Mouse (Mus musculus) CH12.LX (cell line): ENCODE results near the gene Rab3a. TPM values are rescaled to one million over a fixed set of nuclear protein-coding genes. Genes with fewer than 3 reads are reported as not detected.

ENCODE experiments used
- DNase-seq: peaks from one replicate; pipeline ENCODE4 v3.0.0-alpha.2; 2013; ENCODE audit errors: extremely low read depth
- H3K27ac ChIP-seq: 2 replicates; pipeline ENCODE4 v1.5.1; 2012; ENCODE audit warnings: low read depth, mild to moderate bottlenecking, control low read depth, moderate library complexity; ENCODE audit not compliant: insufficient read depth
- H3K27me3 ChIP-seq: replicated peaks from 2 replicates; pipeline ENCODE3; 2012; ENCODE audit warnings: inconsistent platforms
- H3K36me3 ChIP-seq, 2 experiments: replicated peaks in 1 of 2; 2 replicates each; pipeline versions ENCODE3 to v1.6.1; 2012; ENCODE audit warnings: inconsistent platforms in 1 of 2, low read length in 1 of 2, mild to moderate bottlenecking in 1 of 2, mixed read lengths in 1 of 2, moderate library complexity in 1 of 2; ENCODE audit not compliant: control insufficient read depth in 1 of 2, insufficient read depth in 1 of 2
- H3K4me1 ChIP-seq, 2 experiments: 2 replicates each; pipeline ENCODE4 v1.6.1; 2012; ENCODE audit warnings: inconsistent platforms in 1 of 2, moderate library complexity in 1 of 2; ENCODE audit not compliant: insufficient read depth in 2 of 2, control insufficient read depth in 1 of 2
- H3K4me2 ChIP-seq: 2 replicates; pipeline ENCODE4 v1.6.1; 2012; ENCODE audit warnings: low read depth, mild to moderate bottlenecking, control low read depth; ENCODE audit not compliant: poor library complexity, insufficient read depth, severe bottlenecking
- H3K4me3 ChIP-seq, 3 experiments: fragments of 150-350 bp in 1 of 3; sonication (generic) in 1 of 3; replicated peaks in 1 of 3; 2 replicates each; pipeline versions ENCODE3 to v1.5.1; 2011 to 2012; ENCODE audit warnings: low read depth in 2 of 3, low read length in 2 of 3, mild to moderate bottlenecking in 2 of 3, moderate library complexity in 2 of 3, control low read depth in 1 of 3, improper control_type of control experiment in 1 of 3, inconsistent platforms in 1 of 3, mixed read lengths in 1 of 3; ENCODE audit not compliant: poor library complexity in 1 of 3
- H3K79me2 ChIP-seq: replicated peaks from 2 replicates; pipeline ENCODE4 v1.6.1; 2012; ENCODE audit warnings: mild to moderate bottlenecking, moderate library complexity; ENCODE audit not compliant: control insufficient read depth, poor library complexity, insufficient read depth, severe bottlenecking; ENCODE audit errors: extremely low read depth
- H3K9ac ChIP-seq: 2 replicates; pipeline ENCODE4 v1.6.1; 2012; ENCODE audit warnings: low read depth, mild to moderate bottlenecking, control low read depth, moderate library complexity; ENCODE audit not compliant: insufficient read depth
- H3K9me3 ChIP-seq: replicated peaks from 2 replicates; pipeline ENCODE3; 2012; ENCODE audit warnings: low read length, inconsistent platforms, mixed read lengths
- CHD1 ChIP-seq: IDR thresholded peaks from 2 replicates; pipeline ENCODE4 v1.6.1; 2012; ENCODE audit warnings: low read depth, low read length, improper control_type of control experiment, inconsistent platforms
- CHD2 ChIP-seq: IDR thresholded peaks from 2 replicates; pipeline ENCODE4 v1.6.1; 2011; ENCODE audit warnings: low read length, improper control_type of control experiment
- HCFC1 ChIP-seq: IDR thresholded peaks from 2 replicates; pipeline ENCODE4 v1.6.1; 2012; ENCODE audit warnings: low read depth, mild to moderate bottlenecking, inconsistent platforms, low read length, improper control_type of control experiment
- KAT2A ChIP-seq: IDR thresholded peaks from 2 replicates; pipeline ENCODE4 v1.6.1; 2012; ENCODE audit warnings: low read length, improper control_type of control experiment, inconsistent platforms; ENCODE audit not compliant: insufficient replicate concordance
- MAFK ChIP-seq: IDR thresholded peaks from 2 replicates; pipeline ENCODE4 v1.6.1; 2011; ENCODE audit warnings: low read length, improper control_type of control experiment; ENCODE audit not compliant: insufficient replicate concordance
- MAX ChIP-seq: IDR thresholded peaks from 2 replicates; pipeline ENCODE4 v1.6.1; 2011; ENCODE audit warnings: low read length, improper control_type of control experiment
- MYC ChIP-seq: IDR thresholded peaks from 2 replicates; pipeline ENCODE4 v1.6.1; 2011; ENCODE audit warnings: low read depth, mild to moderate bottlenecking, improper control_type of control experiment, low read length
- NRF1 ChIP-seq: IDR thresholded peaks from 2 replicates; pipeline ENCODE4 v1.6.1; 2014; ENCODE audit warnings: low read depth, mild to moderate bottlenecking, inconsistent platforms, low read length, improper control_type of control experiment, moderate library complexity
- POLR2A ChIP-seq: IDR thresholded peaks from 2 replicates; pipeline ENCODE4 v1.6.1; 2011; ENCODE audit warnings: low read depth, mild to moderate bottlenecking, improper control_type of control experiment, low read length
- SMC3 ChIP-seq: IDR thresholded peaks from 2 replicates; pipeline ENCODE4 v1.6.1; 2011; ENCODE audit warnings: low read depth, low read length, improper control_type of control experiment
- ZC3H11A ChIP-seq: IDR thresholded peaks from 2 replicates; pipeline ENCODE4 v1.6.1; 2012; ENCODE audit warnings: low read depth, mild to moderate bottlenecking, inconsistent platforms, low read length, improper control_type of control experiment
- ZMIZ1 ChIP-seq: IDR thresholded peaks from 2 replicates; pipeline ENCODE4 v1.6.1; 2012; ENCODE audit warnings: low read depth, mild to moderate bottlenecking, inconsistent platforms, low read length, improper control_type of control experiment
- dilution Hi-C: fragments of 300-500 bp; cut with MboI; formaldehyde crosslinking; loops from 2 replicates; pipeline ENCODE4 v1.14.3; 2020; ENCODE audit warnings: low sequenced_read_pairs; ENCODE audit not compliant: extremely low pct_unique_long_range_greater_than_20kb, extremely low pct_ligation_motif_present
- in situ Hi-C: fragments of 300-500 bp; cut with MboI; formaldehyde crosslinking; loops from 3 replicates; pipeline ENCODE4 v1.14.3; 2019; ENCODE audit warnings: low sequenced_read_pairs, low pct_ligation_motif_present, low pct_unique_long_range_greater_than_20kb, mixed read lengths
- polyA plus RNA-seq: library from polyadenylated mRNA; unstranded; fragments of >175 nt; gene quantifications from 2 replicates; pipeline ENCODE4 v1.2.1, GENCODE M21; 2012; ENCODE audit warnings: low read depth; ENCODE audit not compliant: insufficient read length
- total RNA-seq, 2 experiments: library from RNA; depleted of rRNA; stranded (reverse); fragments of 300-350 nt in 1 of 2; fragments of >200 nt in 1 of 2; gene quantifications; 2 replicates each; pipeline ENCODE4 v1.2.3; 2012 to 2014

Gene Rab3a
- total and polyA plus RNA-seq, 3 experiments: 0.87 to 1.9 (median 0.99) TPM

GRCm38 (mm10) chr8:70742981-70743655 lies 11.4 kb upstream of the Rab3a start (continued):
- no peak for TF ChIP-seq MAFK

- no peak overlapping the region for H3K27ac ChIP-seq
- no peak overlapping the region for H3K4me2 ChIP-seq
- no peak for TF ChIP-seq POLR2A
- no peak for TF ChIP-seq MYC
- TF ChIP-seq MAX: no peak
- no peak for TF ChIP-seq KAT2A
- TF ChIP-seq NRF1: no peak
- no peak for TF ChIP-seq CHD1
- TF ChIP-seq SMC3: no peak
- TF ChIP-seq ZMIZ1: no peak
- no peak for TF ChIP-seq ZC3H11A
- TF ChIP-seq, all 38 proteins: peak for 0
- H3K79me2 ChIP-seq: no peaks in the 10 kb centered on the region
- dilution Hi-C loops (no loop called here), in situ Hi-C loops (no loop called here)
- peaks cover 5 to 16% of the 10 kb centered on the region in 2 experiments; a peak in 3 of 4 replicates for H3K4me1 ChIP-seq
- H3K9me3 ChIP-seq: no peaks in the 10 kb centered on the region
- H3K27me3 ChIP-seq: no peaks in the 10 kb centered on the region
- H3K9ac ChIP-seq: no peak overlapping the region
- H3K4me3 ChIP-seq: no peak overlapping the region
- no peak for DNase-seq
- H3K36me3 ChIP-seq: peaks cover 4 to 40% of the 10 kb centered on the region in 2 experiments
Measured at GRCm38 (mm10) chr8:70743656-70744590, 10.6 kb upstream of the Rab3a start.

- no peaks in the 10 kb centered on the region for H3K27me3 ChIP-seq
- H3K79me2 ChIP-seq: no peaks in the 10 kb centered on the region
- dilution Hi-C loops (no loop called here), in situ Hi-C loops (no loop called here)
- TF ChIP-seq HCFC1: no peak
- TF ChIP-seq CHD2: no peak
- no peak for DNase-seq
- H3K4me1 ChIP-seq: peaks cover 5 to 19% of the 10 kb centered on the region in 2 experiments; a peak in 3 of 4 replicates
- H3K9ac ChIP-seq: no peak overlapping the region
- H3K9me3 ChIP-seq: no peaks in the 10 kb centered on the region
- H3K27ac ChIP-seq: no peak overlapping the region
- H3K4me2 ChIP-seq: no peak overlapping the region
- H3K36me3 ChIP-seq: peaks cover 4 to 49% of the 10 kb centered on the region in 2 experiments
- H3K4me3 ChIP-seq: no peak overlapping the region
Measured at GRCm38 (mm10) chr8:70744806-70745205, 9.7 kb upstream of the Rab3a start.
